Comparison of ENCODE assay signal across 8 mouse cellular contexts in the genomic region with DNA sequence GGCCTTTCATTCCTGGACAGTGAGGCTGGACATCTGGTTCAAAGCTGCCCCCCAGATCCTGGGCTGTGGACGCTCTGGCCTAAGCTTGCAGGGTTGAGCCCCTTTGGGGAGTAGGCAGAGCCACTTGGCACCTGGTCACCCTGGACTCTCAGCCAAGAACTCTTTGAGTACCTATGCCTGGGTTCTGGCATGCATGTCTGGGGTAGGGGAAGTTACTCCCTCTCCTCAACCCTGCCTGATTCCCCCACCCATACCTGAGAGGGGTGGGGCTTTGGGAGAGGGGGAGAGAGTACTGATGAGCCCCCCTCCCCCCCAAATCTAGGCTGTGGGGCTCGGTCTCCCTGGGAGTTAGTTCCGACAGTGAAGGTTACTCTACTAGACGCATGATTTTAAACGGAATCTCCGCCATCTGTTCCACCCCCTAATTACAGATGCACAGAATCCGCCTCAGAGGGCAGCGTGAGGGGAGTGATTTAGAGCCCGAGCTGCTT. TPM values are rescaled to one million over a fixed set of nuclear protein-coding genes. Genes with fewer than 3 reads are reported as not detected.
DNase-seq lines count a peak whose midpoint lies in the region; ATAC-seq lines count a peak whose summit lies in the region.

No protein-coding gene starts in this region.

- no peak overlapping the region for H3K4me3 ChIP-seq in forebrain, embryonic 15.5 days

- peak; percentile 30; the same call in 1 of the 2 replicates for ATAC-seq in forebrain, embryonic 15.5 days (replicated peaks)
- no peak for ATAC-seq in CD4-positive, CD25-positive, alpha-beta regulatory T cell, adult 4 months

- H3K4me1 ChIP-seq in forebrain, embryonic 15.5 days: peaks cover 99% of the 10 kb centered on the region

- DNase-seq in lung, adult 18-20 months: peak; percentile 57 to 68
- no peak for DNase-seq in lung, postnatal 10 days
- DNase-seq in kidney, postnatal 25 days: peak; percentile 57 to 79
- peak; percentile 74 for DNase-seq in retina, postnatal 1 day
- no peak for DNase-seq in gastrocnemius, postnatal 36 days
- no peak for DNase-seq in natural killer cell, adult 2 months (ENCODE audit: low spot score in 2 of 2)

- 2% methylated on average over 9 of the region's 9 CpGs for whole genome bisulfite sequencing in forebrain, embryonic 15.5 days

- intact Hi-C loops in gastrocnemius, postnatal 36 days (cut with DNase I): no loop called here

- no peaks in the 10 kb centered on the region for H3K36me3 ChIP-seq in forebrain, embryonic 15.5 days

- peak overlapping the region; percentile 73 for H3K27ac ChIP-seq in forebrain, embryonic 15.5 days (replicated peaks)

- H3K9me3 ChIP-seq in forebrain, embryonic 15.5 days: no peaks in the 10 kb centered on the region

- peak overlapping the region; percentile 42 for H3K4me2 ChIP-seq in forebrain, embryonic 15.5 days (replicated peaks)

- H3K9ac ChIP-seq in forebrain, embryonic 15.5 days (replicated peaks): peak overlapping the region; percentile 32; the same call in 1 of the 2 replicates

- no peaks in the 10 kb centered on the region for H3K27me3 ChIP-seq in forebrain, embryonic 15.5 days

RNA-seq across cellular contexts. Expression of gene Ahdc1, which starts 10.2 kb away (rescaled TPM):
- 14.2 and 17.0 TPM in 2 replicates for polyA plus RNA-seq in forebrain, embryonic 15.5 days (2015; fragmentation: Nextera tagmentation; extraction: Ambion mirVana)
- total RNA-seq in gastrocnemius, postnatal 36 days (2021): 10 to 100 TPM; 27.4 to 31.7 TPM
- 1 to 10 TPM; 2.6 to 3.7 TPM for polyA plus RNA-seq in CD4-positive, CD25-positive, alpha-beta regulatory T cell, adult 4 months (2017; shearing (Covaris generic))

RNA-seq across cellular contexts. Expression of gene Fgr, which starts 47.3 kb away (rescaled TPM):
- 0.06 TPM in 1 of 2 replicates, not detected in the other for polyA plus RNA-seq in forebrain, embryonic 15.5 days (2015; fragmentation: Nextera tagmentation; extraction: Ambion mirVana)
- total RNA-seq in gastrocnemius, postnatal 36 days (2021): under 1 TPM in 1 of 2 experiments, not detected in 1; 0.10 TPM
- 1 to 10 TPM; 3.7 to 8.2 TPM for polyA plus RNA-seq in CD4-positive, CD25-positive, alpha-beta regulatory T cell, adult 4 months (2017; shearing (Covaris generic))

Comparison
In these comparisons a context has a peak if more than half of its experiments do, and no peak if none do; other contexts are left out.
1. DNase-seq: peak in lung, adult 18-20 months (2 of 2), kidney, postnatal 25 days (2 of 2) and retina, postnatal 1 day (single experiment); none in lung, postnatal 10 days (single experiment), gastrocnemius, postnatal 36 days (0 of 2) and natural killer cell, adult 2 months (0 of 2).